Mouse (Mus musculus) cortical plate, adult 2 months (tissue): Measurements from ENCODE around the gene Gm10190.

Source experiments
- CTCF ChIP-seq: fragments of 200-500 bp; IDR thresholded peaks from 2 replicates; pipeline ENCODE4 v1.5.1; 2011; ENCODE audit warnings: mild to moderate bottlenecking, control low read depth, low read length; ENCODE audit not compliant: insufficient read depth; ENCODE audit errors: extremely low read depth
- POLR2A ChIP-seq: fragments of 200-500 bp; IDR thresholded peaks from 2 replicates; pipeline ENCODE4 v1.6.1; 2011; ENCODE audit warnings: mild to moderate bottlenecking, low read length, control low read depth; ENCODE audit not compliant: insufficient read depth; ENCODE audit errors: extremely low read depth

GRCm38 (mm10) chr17:80346591-80347125, 26.7 kb downstream of the Gm10190 start:
- TF ChIP-seq CTCF (no peak), POLR2A (no peak)
